Comparison of ENCODE assay signal across 8 mouse cellular contexts in the genomic region with DNA sequence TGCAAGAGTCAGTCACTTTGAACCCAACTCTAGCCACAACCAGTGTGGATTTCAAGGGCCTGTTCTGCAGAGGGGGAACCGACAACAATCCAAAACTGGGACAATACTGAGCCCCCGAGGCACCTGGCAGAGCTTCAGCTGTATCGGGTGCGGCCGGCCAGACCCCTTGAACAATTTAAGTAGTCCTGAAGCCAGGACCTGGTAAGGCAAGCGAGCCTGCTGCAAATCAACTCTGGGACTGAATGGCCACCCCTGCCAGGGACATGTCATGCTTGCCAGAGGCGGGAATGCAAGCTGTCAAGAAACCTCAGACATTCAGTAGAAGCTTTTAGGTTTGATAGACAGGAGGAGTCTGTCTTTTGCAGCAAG. TPM values are rescaled to one million over a fixed set of nuclear protein-coding genes. Genes with fewer than 3 reads are reported as not detected.
DNase-seq lines count a peak whose midpoint lies in the region; TF ChIP-seq lines count a peak whose summit lies in the region.

No protein-coding gene starts in this region.

- no peak for TF ChIP-seq POLR2A in thymus, adult 2 months (IDR thresholded peaks at IDR 0.05; ENCODE audit: control insufficient read depth, extremely low read depth, insufficient read depth, low read length, poor library complexity)

- no peaks in the 10 kb centered on the region for H3K36me3 ChIP-seq in thymus, adult 2 months (ENCODE audit: control insufficient read depth, insufficient read depth, low read length)
- H3K36me3 ChIP-seq in midbrain, embryonic 10.5 days = peaks cover 17% of the 10 kb centered on the region

- H3K27ac ChIP-seq in thymus, adult 2 months (ENCODE audit: control insufficient read depth, insufficient read depth, low read length) = no peak overlapping the region
- H3K27ac ChIP-seq in midbrain, embryonic 10.5 days (replicated peaks) = peak overlapping the region; percentile 99

- no peaks in the 10 kb centered on the region for H3K9me3 ChIP-seq in midbrain, embryonic 10.5 days (replicated peaks)

- H3K27me3 ChIP-seq in thymus, adult 2 months (ENCODE audit: control insufficient read depth, insufficient read depth, low read length) = peaks cover 3% of the 10 kb centered on the region; the same call in 1 of the 2 replicates
- no peaks in the 10 kb centered on the region for H3K27me3 ChIP-seq in midbrain, embryonic 10.5 days (ENCODE audit: low read depth, poor library complexity, severe bottlenecking)

- intact Hi-C loops in heart, postnatal 36 days (cut with DNase I) = loop anchor here (2.0 to 10.0 kb wide), 3 partner anchors 46 to 274 kb away; no protein-coding TSS in a partner anchor

- peaks cover 10% of the 10 kb centered on the region for H3K4me1 ChIP-seq in thymus, adult 2 months (replicated peaks; ENCODE audit: control insufficient read depth, insufficient read depth, low read length)
- H3K4me1 ChIP-seq in midbrain, embryonic 10.5 days = peaks cover 88% of the 10 kb centered on the region

- DNase-seq in adrenal gland, postnatal 14 days = peak; percentile 29
- DNase-seq in adrenal gland, adult 8-10 months = no peak
- DNase-seq in thymus, adult 2 months = no peak
- DNase-seq in thymus, postnatal 36 days = no peak
- peak; percentile 42 to 53 for DNase-seq in heart, postnatal 36 days
- DNase-seq in midbrain, embryonic 10.5 days (ENCODE audit: low spot score) = peak; percentile 37
- no peak for DNase-seq in c-Kit-positive CD71-positive TER-119-positive erythroid progenitor cells, embryonic 14.5 days (ENCODE audit: low spot score)
- DNase-seq in spleen, postnatal 10 days (ENCODE audit: low spot score in 2 of 2) = no peak

- WGBS in thymus, adult 2 months = 53% methylated on average over 7 of the region's 7 CpGs
- WGBS in midbrain, embryonic 10.5 days = 18% methylated on average over 7 of the region's 7 CpGs

- 0 out of 2 replicates have a peak overlapping the region, but pooled peaks have one; percentile 0 for H3K4me3 ChIP-seq in thymus, adult 2 months (ENCODE audit: control insufficient read depth, insufficient read depth, low read length)
- peak overlapping the region; percentile 94 for H3K4me3 ChIP-seq in midbrain, embryonic 10.5 days

- TF ChIP-seq CTCF in thymus, adult 2 months (IDR thresholded peaks at IDR 0.05; ENCODE audit: borderline replicate concordance, control insufficient read depth, extremely low read depth, insufficient read depth, low read length, poor library complexity) = no peak

RNA-seq across cellular contexts. Expression of gene Nuak1, which starts 1.2 kb away (rescaled TPM):
- total RNA-seq in adrenal gland, postnatal 14 days (2021) = 7.0 and 9.5 TPM in 2 replicates
- 10 to 100 TPM; 10.1 to 13.6 (median 12.1) TPM for total RNA-seq in adrenal gland, adult 8-10 months (2022)
- polyA plus RNA-seq in thymus, adult 2 months (2012; rRNA removed) = 5.3 and 5.7 TPM in 2 replicates
- 10 to 100 TPM; 24.6 to 36.3 TPM for total RNA-seq in heart, postnatal 36 days (2021)
- polyA plus RNA-seq in midbrain, embryonic 10.5 days (2016; fragmentation: Nextera tagmentation; extraction: Ambion mirVana) = 3.0 and 4.0 TPM in 2 replicates

Comparison
In these comparisons a context has a peak if more than half of its experiments do, and no peak if none do; other contexts are left out.
1. DNase-seq: peak in adrenal gland, postnatal 14 days (single experiment), heart, postnatal 36 days (2 of 2) and midbrain, embryonic 10.5 days (single experiment); none in adrenal gland, adult 8-10 months (single experiment), thymus, adult 2 months (single experiment), thymus, postnatal 36 days (0 of 2), c-Kit-positive CD71-positive TER-119-positive erythroid progenitor cells, embryonic 14.5 days (single experiment) and spleen, postnatal 10 days (0 of 2).